Comparison of ENCODE assay signal across 24 mouse cellular contexts in genomic region chr2:31319200-31319599, GRCm38 (mm10). TPM values are rescaled to one million over a fixed set of nuclear protein-coding genes. Genes with fewer than 3 reads are reported as not detected.
A peak's percentile ranks its signal among the peaks of the same experiment; 100 is the strongest.
DNase-seq lines count a peak whose midpoint lies in the region; ATAC-seq and TF ChIP-seq lines count a peak whose summit lies in the region.
"Had no signal": no experiment of that assay in that cellular context is flagged by ENCODE, and none has a peak within 500 bp of the region (broad histone marks: within the 10 kb centered on the region; RNA-seq: fewer than 3 reads in every experiment).

No protein-coding gene starts in this region.

- no peak overlapping the region for H3K9ac ChIP-seq in lung, postnatal 0 days (replicated peaks; ENCODE audit: low read depth)
- no peak overlapping the region for H3K9ac ChIP-seq in stomach, postnatal 0 days (ENCODE audit: low read length)
- no peak overlapping the region for H3K9ac ChIP-seq in hindbrain, embryonic 13.5 days
- H3K9ac ChIP-seq: embryonic facial prominence, embryonic 12.5 days; embryonic facial prominence, embryonic 15.5 days; forebrain, postnatal 0 days; hindbrain, embryonic 12.5 days had no signal

- whole genome bisulfite sequencing in heart, embryonic 10.5 days: 67% methylated on average over 2 of the region's 2 CpGs
- WGBS in lung, postnatal 0 days: 53% methylated on average over 2 of the region's 2 CpGs
- WGBS in stomach, postnatal 0 days: 60% methylated on average over 2 of the region's 2 CpGs
- 82% methylated on average over 2 of the region's 2 CpGs for WGBS in hindbrain, embryonic 13.5 days

- peak overlapping the region; percentile 69; the same call in 1 of the 2 replicates for H3K27ac ChIP-seq in heart, embryonic 10.5 days
- H3K27ac ChIP-seq in lung, postnatal 0 days (ENCODE audit: low read length): no peak overlapping the region
- H3K27ac ChIP-seq in stomach, postnatal 0 days (replicated peaks): peak overlapping the region; percentile 78; the same call in 1 of the 2 replicates
- no peak overlapping the region for H3K27ac ChIP-seq in hindbrain, embryonic 13.5 days
- H3K27ac ChIP-seq: embryonic facial prominence, embryonic 12.5 days; embryonic facial prominence, embryonic 15.5 days; hindbrain, embryonic 12.5 days had no signal

- H3K9me3 ChIP-seq in heart, embryonic 10.5 days: no peaks in the 10 kb centered on the region
- H3K9me3 ChIP-seq in lung, postnatal 0 days (ENCODE audit: low read length): no peaks in the 10 kb centered on the region
- no peaks in the 10 kb centered on the region for H3K9me3 ChIP-seq in stomach, postnatal 0 days (ENCODE audit: control insufficient read depth, low read length)
- no peaks in the 10 kb centered on the region for H3K9me3 ChIP-seq in hindbrain, embryonic 13.5 days
- H3K9me3 ChIP-seq: embryonic facial prominence, embryonic 12.5 days; embryonic facial prominence, embryonic 15.5 days; hindbrain, embryonic 12.5 days had no signal

- H3K36me3 ChIP-seq in heart, embryonic 10.5 days: no peaks in the 10 kb centered on the region
- H3K36me3 ChIP-seq in lung, postnatal 0 days (ENCODE audit: insufficient read depth, low read length): no peaks in the 10 kb centered on the region
- H3K36me3 ChIP-seq in stomach, postnatal 0 days (ENCODE audit: control insufficient read depth, insufficient read depth, low read length): no peaks in the 10 kb centered on the region
- no peaks in the 10 kb centered on the region for H3K36me3 ChIP-seq in hindbrain, embryonic 13.5 days
- H3K36me3 ChIP-seq: embryonic facial prominence, embryonic 12.5 days; embryonic facial prominence, embryonic 15.5 days; hindbrain, embryonic 12.5 days had no signal

- TF ChIP-seq CTCF in lung, postnatal 0 days (IDR thresholded peaks at IDR 0.05): no peak
- no peak for TF ChIP-seq CTCF in stomach, postnatal 0 days (IDR thresholded peaks at IDR 0.05; ENCODE audit: low read depth)

- peaks cover 51% of the 10 kb centered on the region for H3K27me3 ChIP-seq in heart, embryonic 10.5 days (ENCODE audit: insufficient read depth, poor library complexity, severe bottlenecking)
- peaks cover 20% of the 10 kb centered on the region for H3K27me3 ChIP-seq in lung, postnatal 0 days (replicated peaks; ENCODE audit: insufficient read depth, low read length)
- no peaks in the 10 kb centered on the region for H3K27me3 ChIP-seq in stomach, postnatal 0 days (ENCODE audit: control insufficient read depth, insufficient read depth, low read length)
- H3K27me3 ChIP-seq in hindbrain, embryonic 13.5 days: peaks cover 57% of the 10 kb centered on the region

- no peak for DNase-seq in heart, embryonic 10.5 days (ENCODE audit: low spot score)
- no peak for DNase-seq in heart, adult 18-20 months
- no peak for DNase-seq in lung, postnatal 0 days (ENCODE audit: low spot score)
- no peak for DNase-seq in lung, adult 18-20 months
- DNase-seq in stomach, postnatal 0 days (ENCODE audit: low spot score): no peak
- DNase-seq: adrenal gland, adult 2 months; adrenal gland, postnatal 14 days; cerebellum, adult 11 months; cerebellum, adult 2 months; cerebellum, adult 9-11 months; cerebellum, postnatal 25 days; forebrain, postnatal 0 days; gastrocnemius, postnatal 25 days had no signal

- H3K4me2 ChIP-seq in lung, postnatal 0 days (replicated peaks; ENCODE audit: low read depth, low read length): no peak overlapping the region
- H3K4me2 ChIP-seq in stomach, postnatal 0 days (replicated peaks; ENCODE audit: low read depth): no peak overlapping the region
- no peak overlapping the region for H3K4me2 ChIP-seq in hindbrain, embryonic 13.5 days
- H3K4me2 ChIP-seq: embryonic facial prominence, embryonic 12.5 days; embryonic facial prominence, embryonic 15.5 days; heart, embryonic 11.5 days; hindbrain, embryonic 12.5 days had no signal

- TF ChIP-seq EP300 in lung, postnatal 0 days (IDR thresholded peaks at IDR 0.05): no peak
- no peak for TF ChIP-seq EP300 in stomach, postnatal 0 days (optimal IDR thresholded peaks at IDR 0.05)

- peak; percentile 84 for ATAC-seq in lung, postnatal 0 days
- ATAC-seq in stomach, postnatal 0 days (ENCODE audit: low FRiP score, low TSS enrichment): no peak
- ATAC-seq in hindbrain, embryonic 13.5 days (ENCODE audit: low FRiP score): no peak
- ATAC-seq: CD4-positive, CD25-positive, alpha-beta regulatory T cell, adult 4 months; forebrain, embryonic 14.5 days; forebrain, postnatal 0 days; hindbrain, embryonic 16.5 days had no signal

- no peak overlapping the region for H3K4me3 ChIP-seq in heart, embryonic 10.5 days
- no peak overlapping the region for H3K4me3 ChIP-seq in lung, postnatal 0 days (ENCODE audit: low read depth, low read length)
- H3K4me3 ChIP-seq in stomach, postnatal 0 days (ENCODE audit: low read depth, low read length): no peak overlapping the region
- no peak overlapping the region for H3K4me3 ChIP-seq in hindbrain, embryonic 13.5 days
- H3K4me3 ChIP-seq: embryonic facial prominence, embryonic 12.5 days; embryonic facial prominence, embryonic 15.5 days; hindbrain, embryonic 12.5 days had no signal

- peaks cover 37% of the 10 kb centered on the region for H3K4me1 ChIP-seq in heart, embryonic 10.5 days
- H3K4me1 ChIP-seq in lung, postnatal 0 days (ENCODE audit: insufficient read depth, low read depth, low read length): no peaks in the 10 kb centered on the region
- H3K4me1 ChIP-seq in stomach, postnatal 0 days (replicated peaks; ENCODE audit: control insufficient read depth, insufficient read depth): peaks cover 2% of the 10 kb centered on the region; the same call in 1 of the 2 replicates
- peaks cover 5% of the 10 kb centered on the region for H3K4me1 ChIP-seq in hindbrain, embryonic 13.5 days (replicated peaks)

RNA-seq across cellular contexts. Expression of gene Hmcn2, which starts 5.0 kb away (rescaled TPM):
- 0.33 and 0.52 TPM in 2 replicates for polyA plus RNA-seq in heart, embryonic 10.5 days (2016; fragmentation: Nextera tagmentation; extraction: Ambion mirVana)
- 1 to 10 TPM; 6.1 to 7.3 TPM for total RNA-seq in heart, adult 18-20 months (2021)
- 1.1 and 1.3 TPM in 2 replicates for polyA plus RNA-seq in lung, postnatal 0 days (2015; fragmentation: Nextera tagmentation; extraction: Ambion mirVana)
- 2.6 and 3.4 TPM in 2 replicates for polyA plus RNA-seq in stomach, postnatal 0 days (2015; fragmentation: Nextera tagmentation; extraction: Ambion mirVana)
- 0.12 and 0.19 TPM in 2 replicates for polyA plus RNA-seq in hindbrain, embryonic 13.5 days (2015; fragmentation: Nextera tagmentation; extraction: Ambion mirVana)
- total RNA-seq: common myeloid progenitor, adult 5-6 weeks; hematopoietic stem cell, adult 5-6 weeks; MEL had no signal

Comparison
In these comparisons a context has a peak if more than half of its experiments do, and no peak if none do; other contexts are left out.
1. H3K27ac ChIP-seq: peak in heart, embryonic 10.5 days (single experiment) and stomach, postnatal 0 days (single experiment); none in lung, postnatal 0 days (single experiment) and hindbrain, embryonic 13.5 days (single experiment).